Mouse (Mus musculus) neural tube, embryonic 10.5 days (tissue): ENCODE measurements around the gene Med24.

ENCODE experiments used
- DNase-seq: peaks from one replicate; pipeline ENCODE4 v3.0.0-alpha.2; 2017; ENCODE audit warnings: low spot score; ENCODE audit errors: extremely low spot score

The Med24 gene

DNA sequence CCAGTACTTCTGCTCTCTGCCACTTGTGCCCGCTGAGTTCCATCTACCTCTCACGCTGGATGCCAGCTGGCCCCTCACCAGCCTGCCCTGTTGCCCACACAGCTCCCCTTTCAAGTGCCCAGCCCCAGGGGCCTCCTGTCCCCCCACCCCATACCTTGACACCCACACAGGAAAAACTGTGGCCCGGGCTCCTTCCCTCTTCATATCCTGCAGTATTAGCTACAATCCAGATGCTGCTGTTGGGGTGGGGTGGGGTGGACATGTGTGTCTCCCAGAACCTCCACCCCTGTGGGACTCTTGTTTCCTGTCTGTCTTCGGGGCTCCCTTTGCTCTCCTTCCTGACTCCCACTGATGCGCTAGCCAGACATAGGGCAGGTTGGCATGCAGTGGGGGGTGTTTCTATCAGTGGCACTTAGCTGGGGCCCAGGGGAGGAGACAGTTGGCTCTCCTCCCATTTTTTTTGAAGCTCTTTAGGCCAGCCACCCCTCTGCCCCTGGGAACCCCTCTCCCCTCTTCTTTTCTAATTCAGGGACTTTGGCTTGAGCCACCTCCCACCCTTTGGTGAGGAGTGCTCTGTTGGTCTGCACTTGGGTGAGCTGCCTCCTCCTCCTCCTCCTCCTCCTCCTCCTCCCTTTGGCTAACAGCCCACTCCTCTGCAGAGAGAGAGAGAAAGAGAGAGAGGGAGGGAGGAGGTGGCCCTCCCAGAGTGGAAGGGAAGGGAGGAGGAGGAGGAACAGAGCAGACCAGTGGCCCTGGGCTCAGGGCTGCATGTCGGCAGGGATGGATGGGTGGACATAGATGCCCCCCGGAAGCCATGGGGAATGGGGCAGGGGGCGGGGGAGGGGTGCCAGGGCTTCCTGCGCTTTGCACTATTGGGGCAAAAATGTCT, 36.4 kb upstream of the Med24 start:
- no peak for DNase-seq

DNA sequence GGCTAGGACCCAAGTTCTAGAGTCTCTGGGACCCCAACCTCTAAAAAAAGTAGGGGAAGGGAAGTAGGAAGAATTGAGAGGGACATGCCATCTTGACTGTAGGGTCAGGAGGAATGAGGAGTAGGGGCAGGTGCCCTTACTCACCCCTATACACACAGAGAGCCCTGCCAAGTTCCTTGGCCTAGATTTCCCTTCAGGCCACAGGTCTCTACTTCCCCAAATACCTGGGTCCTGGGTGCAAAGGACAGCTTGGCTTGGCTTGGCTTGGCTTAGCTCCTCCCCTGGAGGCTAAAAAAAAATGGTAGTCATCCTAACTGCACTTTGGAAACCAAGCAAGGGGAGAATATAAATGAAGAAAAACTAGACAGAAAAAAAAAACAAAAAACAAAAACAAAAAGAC, 35.5 kb upstream of the Med24 start:
- DNase-seq, result no peak

DNA sequence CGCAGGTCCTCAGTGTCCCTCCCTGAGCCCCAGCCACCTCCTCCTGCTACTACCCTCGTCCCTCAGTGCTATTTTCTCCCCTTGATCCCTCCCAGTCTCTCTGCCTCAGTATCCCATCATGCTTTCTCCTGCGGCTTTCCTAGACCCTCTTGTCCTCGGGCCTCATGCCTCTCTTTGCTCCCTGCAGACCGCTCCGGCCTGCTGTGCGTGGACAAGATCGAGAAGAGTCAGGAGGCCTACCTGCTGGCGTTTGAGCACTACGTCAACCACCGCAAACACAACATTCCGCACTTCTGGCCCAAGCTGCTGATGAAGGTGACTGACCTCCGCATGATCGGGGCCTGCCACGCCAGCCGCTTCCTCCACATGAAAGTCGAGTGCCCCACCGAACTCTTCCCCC, 34.9 kb upstream of the Med24 start:
- DNase-seq, result no peak

DNA sequence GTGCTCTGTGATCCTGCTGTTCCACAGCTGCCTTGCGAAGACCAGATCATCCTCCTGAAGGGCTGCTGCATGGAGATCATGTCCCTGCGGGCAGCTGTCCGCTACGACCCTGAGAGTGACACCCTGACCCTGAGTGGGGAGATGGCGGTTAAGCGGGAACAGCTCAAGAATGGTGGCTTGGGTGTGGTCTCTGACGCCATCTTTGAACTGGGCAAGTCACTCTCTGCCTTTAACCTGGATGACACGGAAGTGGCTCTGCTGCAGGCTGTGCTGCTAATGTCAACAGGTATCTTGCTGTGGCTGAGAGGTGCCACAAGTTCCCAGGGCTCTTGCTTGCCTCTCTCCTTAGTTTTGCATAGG, 34.2 kb upstream of the Med24 start:
- DNase-seq, result no peak

DNA sequence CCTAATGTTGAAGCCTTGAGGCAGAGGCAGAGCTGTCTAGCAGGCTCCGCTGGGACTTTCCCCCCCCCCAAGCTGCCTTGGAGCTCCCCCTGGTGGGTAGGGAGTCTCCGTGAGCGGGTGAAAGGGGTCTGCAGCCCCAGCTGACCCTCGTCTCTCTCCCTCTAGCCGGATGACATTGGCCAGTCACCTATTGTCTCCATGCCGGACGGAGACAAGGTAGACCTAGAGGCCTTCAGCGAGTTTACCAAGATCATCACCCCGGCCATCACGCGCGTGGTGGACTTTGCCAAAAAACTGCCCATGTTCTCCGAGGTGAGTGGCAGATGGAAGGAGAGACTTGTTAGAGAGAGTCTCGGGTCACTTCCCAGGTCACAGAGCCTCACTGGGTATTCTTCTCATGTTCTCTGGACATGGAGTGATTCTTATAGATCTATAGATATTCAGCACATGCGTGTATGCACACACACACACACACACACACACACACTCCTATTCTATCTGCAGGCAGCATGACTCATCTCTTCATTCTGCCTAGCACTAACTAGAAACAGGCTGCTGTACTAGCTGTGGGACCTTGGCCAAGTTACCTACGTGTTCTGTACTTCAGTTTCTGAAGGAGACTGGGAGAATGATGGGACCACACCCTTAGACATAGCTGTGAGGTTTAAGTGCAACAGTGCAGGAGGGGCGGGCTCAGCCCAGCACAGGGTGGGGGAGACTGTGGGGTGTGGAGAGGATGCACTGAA, 33.7 kb upstream of the Med24 start:
- no peak for DNase-seq

DNA sequence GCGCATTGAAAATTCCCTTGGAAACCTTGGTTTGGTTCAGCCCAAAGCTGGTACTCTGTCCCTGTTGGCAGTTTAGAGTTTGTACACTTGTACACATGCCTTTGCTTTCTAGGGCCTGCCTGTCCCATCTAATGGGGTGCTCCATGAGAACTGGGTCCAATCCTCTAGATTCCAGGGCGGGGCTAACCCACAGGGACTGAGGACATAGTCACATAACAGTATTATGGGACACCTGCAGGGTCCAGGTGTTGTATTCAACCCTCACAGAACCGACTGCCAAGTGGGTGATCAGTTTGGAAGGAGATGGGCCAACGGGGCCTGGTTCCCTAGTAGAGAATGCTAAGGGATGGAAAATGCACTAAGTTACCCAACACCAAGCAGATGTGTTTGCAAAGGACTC, 32.7 kb upstream of the Med24 start:
- no peak for DNase-seq

DNA sequence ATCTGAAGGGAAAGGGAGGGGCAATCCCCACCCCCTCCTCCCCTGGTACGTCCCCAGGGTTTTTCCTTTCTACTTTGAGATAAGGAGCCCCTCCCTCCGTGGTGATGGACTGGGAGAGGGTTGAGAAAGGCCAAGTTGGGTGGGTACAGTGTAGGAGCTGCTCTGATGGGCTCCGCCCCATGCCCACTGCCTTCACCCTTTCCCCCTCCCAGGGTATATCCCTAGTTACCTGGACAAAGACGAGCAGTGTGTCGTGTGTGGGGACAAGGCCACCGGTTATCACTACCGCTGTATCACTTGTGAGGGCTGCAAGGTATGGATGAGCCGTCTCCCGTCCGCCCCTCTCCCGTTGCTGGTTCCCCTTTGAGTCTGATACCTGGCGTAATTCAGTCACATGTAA, 27.5 kb upstream of the Med24 start:
- DNase-seq, result no peak

DNA sequence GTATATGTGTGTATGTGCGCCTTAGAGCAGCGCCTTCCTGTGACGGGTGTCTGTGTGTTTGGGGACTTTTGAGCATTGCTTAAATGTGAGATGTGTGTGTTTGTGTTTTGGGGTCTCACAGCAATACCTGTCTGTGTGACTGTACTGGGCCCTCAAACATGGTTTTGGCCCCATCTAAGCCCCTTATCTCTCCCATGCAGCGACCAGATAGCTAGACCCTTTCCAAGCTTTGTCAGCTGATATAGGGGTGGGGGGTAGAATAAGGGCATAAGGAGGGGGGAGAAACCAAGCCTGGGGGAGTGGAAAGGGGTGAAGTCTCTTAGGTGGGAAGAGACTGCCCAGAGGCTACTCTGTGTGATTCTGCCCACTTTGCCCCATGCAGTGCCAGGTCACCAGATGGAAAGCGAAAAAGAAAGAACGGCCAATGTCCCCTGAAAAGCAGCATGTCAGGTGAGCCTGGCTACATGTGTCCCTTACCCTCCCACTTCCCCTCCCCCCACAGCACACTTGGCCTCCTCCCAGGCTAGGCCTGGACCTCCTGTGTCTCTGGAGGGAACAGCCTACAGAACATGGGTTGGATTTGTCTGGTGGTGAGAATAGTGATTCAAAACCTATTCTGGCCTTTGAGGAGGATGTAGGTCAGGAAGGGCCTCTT, 26.6 kb upstream of the Med24 start:
- no peak for DNase-seq

DNA sequence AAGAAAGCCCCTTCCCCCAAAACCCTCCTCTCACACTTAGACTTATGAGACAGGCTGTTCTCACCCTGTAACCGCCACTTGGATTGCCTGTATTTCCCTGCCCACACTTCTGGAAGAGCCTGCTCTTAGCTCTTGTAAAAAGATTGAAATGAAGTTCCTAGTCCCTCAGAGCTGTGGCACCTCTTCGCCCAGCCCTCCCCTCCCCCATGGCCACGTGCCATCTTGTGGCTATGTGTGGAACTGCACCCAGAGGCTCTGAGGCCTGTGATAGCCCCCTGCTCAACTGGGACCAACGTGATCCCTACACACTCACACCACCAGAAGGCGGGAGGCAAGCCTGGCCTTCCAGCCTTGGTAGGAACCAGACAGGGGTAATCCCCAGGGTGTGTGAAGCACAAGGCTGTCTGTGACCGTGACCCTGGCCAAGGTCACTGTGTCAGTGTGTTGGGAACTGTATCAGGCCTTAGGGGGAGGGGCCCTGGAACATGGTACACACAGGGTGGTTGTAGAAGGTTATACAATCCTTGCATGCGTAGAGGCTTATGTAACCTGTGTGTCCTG, 25.5 kb upstream of the Med24 start:
- peak; percentile 89 for DNase-seq

DNA sequence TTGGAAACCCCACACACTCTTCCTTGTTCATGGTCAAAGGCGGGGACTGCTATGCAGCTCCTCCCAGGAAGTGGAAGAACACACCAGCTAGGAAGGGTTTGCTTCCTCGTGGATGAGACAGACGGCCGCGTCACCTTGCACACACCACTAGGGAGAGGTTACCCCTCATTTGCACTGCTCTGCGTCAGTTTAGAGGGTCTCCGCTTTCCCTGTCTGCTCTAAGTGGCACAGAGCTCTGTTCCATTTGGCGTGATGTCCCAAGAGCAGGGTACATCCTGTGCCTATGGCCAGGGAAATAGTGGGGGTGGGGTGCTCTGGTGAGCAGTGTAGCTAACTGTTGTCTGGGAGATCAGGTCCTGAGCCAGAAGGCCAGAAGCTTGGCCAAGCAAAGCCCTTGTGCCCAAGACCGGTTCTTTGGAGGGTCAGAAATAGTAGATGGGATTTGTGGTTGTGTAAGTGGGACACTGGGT, 25.0 kb upstream of the Med24 start:
- no peak for DNase-seq

DNA sequence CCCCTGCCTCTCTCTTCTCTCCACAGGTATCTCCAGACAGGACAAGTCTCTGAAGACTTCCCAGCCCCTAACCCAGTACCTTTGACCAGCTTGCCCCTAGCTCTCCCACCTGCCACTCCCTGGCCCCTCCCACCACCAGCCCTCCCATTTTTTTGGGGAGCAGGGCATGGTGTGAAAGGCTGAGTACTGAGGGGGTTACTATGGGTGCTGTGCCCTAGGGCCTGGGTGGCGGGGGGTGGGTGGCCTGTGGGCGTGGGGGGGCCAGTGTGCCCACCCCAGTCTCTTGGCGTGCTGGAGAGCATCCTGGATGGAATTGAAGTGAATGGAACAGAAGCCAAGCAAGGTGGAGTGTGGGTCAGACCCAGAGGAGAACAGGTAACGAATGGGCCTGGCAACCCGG, 24.0 kb upstream of the Med24 start:
- DNase-seq, result no peak

DNA sequence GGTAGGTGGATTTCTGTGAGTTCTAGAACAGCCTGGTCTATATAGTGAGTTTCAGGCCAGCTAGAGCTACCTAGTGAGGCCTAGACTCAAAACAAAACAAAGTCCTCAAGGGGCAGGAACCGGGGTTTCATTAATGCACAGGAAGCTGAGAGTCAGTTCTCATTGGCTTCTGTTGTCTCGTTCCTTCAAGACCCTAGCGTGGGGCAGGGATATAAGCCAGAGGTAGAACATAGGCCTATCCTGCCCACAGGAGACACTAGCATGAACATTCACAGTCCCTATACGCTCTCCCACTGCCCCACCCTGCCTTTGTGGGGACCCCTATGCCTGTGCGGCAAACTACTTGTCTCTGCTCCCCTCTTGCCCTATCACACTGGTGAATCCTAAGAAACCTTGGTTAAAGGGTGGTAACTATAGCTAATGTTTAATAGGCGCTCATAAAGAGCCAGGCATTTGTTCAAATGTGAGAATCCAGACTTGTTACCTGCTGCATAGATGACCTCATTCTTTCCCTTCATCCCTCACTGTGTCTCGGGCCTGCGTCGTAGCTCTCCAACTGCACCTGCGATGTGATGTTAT, 23.4 kb upstream of the Med24 start:
- no peak for DNase-seq

DNA sequence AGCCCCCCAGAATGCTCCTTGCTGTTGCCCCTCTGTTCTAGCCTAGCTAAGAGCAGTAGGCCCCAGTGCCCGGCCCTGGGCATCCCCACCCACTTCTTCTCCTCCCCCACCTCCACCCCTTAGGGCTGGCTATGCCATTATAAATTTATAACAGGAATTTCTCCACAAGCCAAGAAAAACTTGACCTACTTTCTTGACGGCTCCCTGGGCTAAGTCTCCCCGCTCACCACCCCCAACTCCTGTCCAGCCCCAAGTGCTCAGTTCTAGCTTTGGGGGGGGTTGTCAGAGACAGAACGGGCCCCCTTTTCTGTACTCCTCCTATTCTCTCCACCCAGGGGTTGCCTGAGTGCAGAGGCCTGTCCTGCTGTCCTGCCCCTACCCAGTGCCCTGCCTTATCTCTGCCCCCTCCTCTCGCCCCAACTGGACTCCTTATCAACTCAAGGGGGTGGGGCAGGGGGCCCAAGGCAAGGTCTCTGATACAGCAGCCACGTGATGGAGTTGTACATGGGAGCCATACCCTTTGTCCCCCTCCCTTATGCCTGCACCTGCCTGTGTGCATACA, 22.1 kb upstream of the Med24 start:
- DNase-seq, result no peak

DNA sequence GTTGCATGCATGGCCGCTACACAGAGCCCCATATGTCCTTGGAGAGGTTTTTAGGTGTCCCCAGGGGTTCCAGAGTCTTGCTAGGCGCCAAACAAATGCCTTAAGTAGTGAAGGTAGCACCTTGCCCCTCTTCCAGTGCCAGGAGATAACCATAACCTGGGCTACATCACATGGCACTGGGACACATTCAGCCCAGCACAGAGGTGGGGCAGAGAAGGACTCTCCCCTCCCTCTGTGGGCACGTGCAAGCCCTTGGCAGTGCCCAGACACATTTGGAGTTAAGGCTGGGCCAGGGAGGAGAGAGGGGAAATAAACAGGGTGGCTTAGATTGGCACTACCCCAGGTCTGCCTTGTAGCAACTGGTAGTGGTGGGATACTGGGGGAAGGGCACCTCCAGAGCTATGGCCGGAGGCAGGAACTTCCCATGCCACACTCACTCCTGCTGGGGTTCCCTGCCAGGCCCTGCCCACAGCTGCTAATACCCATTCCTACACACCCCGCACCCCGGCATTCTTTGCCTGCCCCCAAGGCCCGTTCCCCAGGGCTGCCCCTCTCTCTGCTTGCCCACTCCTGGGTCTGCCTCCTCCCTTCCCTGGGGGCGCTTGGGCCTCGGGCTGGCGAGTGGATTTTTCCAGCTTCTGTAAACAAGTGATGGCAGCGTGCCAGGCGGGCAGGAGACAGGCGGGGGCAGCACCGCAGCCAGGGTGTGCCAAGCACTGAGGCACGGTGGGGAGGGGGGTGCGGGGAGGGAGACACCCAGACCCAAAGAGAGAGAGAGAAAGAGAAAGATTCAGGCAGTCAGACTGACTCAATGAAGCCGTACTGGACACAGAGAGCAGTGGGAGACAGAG, 21.3 kb upstream of the Med24 start:
- DNase-seq, result no peak

DNA sequence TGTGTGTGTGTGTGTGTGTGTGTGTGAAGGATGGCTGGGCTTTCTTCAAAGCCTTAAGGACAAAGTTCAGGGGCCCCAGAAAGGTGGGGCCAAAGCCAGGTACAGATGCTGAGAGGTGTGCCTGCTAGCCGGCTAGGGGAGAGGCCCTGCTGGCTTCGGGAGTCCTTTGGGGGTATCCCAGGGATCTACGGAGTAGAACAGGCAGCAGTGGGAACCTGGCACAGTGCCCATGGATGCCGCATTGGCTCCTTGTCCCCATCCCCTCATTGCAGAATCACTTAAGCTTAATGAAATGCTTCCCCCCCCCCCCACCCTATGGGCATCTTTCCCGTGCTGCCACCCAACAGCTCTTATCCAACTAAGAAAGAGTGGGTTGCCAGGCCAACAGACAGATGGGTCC, 20.5 kb upstream of the Med24 start:
- DNase-seq, result no peak

DNA sequence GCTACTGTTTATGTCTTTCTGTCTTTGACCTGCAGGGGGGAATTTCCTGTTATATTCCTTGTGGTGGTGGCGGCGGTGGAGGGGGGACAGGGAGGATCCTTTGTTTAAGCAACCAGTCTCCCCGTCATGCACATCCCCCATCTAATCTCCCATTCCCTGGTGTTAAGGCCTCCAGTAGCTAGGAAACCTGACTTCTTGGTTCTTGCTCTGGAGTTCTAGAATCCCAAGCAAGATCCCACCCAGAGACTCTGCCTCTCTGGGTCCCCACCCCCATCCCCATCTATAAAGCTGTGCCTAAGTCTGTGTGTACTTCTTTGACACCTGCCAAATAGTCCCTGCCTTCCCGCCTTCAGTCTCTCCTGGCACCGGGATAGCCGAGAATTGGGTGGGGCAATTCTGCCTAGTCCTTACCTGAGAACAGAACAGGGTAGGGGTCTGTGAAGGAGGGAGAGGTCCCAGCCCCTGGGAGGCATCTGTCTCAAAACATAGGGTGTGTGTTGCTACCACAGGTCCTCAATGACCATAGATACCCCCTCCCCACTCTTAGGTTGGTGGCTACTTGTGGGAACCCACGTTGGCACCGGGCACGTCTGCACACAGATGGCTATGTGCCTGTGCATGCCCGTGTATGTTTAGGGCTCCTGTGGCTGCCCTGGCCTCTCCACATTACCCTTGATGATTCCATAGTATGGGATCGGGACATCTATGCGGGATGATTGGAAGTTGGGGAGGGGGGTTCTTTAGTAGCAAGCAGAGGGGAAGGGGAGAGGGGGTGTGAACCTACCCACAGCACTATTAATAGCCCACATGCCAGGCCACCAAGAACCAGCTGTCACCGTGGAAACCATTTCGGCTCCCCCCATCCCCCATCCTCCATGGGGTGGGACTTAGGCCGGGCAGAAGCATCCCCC, 19.5 kb upstream of the Med24 start:
- no peak for DNase-seq

DNA sequence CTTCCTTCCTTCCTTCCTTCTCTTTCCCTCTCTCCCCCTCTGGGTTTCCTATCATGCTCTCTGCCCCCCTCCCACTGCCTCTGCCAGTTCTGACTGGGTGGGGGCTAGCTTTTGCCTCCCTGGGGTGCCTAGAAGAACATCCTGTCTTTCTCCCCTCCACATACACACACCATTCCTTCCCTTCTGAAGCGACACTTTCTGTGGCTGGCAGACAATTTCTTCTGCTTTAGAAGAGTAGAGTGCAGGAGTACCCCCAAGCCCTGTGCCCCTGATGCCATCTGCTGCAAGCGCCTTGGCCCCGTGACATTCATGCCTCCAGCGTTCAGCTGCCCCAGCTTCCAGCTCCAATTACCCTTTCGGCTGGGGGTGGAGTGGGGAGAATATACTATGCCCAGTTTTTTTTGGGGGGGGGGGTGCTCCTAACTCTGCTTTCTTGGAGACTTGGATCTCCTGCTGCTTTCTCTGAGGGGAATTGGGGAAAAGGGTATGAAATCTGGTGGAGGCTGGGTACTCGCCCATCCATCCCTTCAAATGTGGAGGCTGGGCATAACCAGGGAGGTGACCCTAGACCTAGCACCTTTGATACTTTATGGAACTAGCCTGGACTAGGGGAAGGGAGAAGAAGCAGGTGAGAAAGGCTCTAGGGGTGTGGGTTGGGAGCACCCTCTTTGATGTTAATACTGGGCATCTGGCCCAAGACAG, 18.7 kb upstream of the Med24 start:
- DNase-seq, result no peak

DNA sequence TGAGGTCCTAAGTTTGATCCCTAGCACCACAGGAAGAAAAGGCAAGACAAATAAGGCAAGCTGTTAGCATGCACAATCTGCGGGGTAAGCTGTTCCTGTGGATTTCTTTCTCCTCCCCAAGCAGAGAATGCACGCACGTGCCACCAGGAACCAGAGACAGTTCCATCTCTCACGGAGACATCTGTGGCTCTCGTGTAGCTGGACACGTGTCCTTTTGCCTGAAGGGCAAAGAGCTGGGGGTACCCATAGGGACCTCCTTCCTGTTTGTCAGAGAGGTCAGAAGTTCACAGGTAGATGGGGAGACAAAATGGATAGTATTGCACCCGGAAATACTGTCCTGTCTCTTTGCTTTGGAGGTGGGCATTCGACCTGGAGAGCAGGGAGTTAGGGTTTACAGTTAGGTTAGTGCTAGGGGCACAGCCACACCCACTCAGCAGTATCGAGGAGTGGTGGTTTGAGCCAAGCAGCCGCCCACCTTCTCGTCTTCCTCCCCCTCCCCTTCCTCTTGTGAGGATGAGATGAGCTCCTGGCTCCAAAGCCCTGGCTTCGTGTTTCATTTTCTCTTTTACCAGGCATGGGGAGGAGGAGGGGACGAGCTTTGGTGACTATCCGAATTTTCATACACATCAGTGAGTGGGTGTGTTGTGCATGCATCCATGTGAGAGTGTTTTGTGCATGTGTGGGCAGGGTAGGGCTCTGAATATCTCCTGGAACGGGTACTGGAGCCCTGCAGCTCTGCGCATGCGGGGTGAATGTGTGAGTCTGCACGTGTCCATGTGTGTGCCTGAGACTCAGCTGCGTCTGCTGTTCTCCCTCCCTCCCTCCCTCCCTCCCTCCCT, 17.8 kb upstream of the Med24 start:
- peak; percentile 75 for DNase-seq
